Mouse (Mus musculus): ENCODE results near the gene Itga5.
A peak's percentile ranks its signal among the peaks of the same experiment; 100 is the strongest.
"Not testable (repeated sequence)": the region's sequence is repeated elsewhere in the genome, so short reads cannot be mapped to it uniquely, and the experiment has no call there.

The Itga5 gene

GRCm38 (mm10) chr15:103366376-103367149 is at the start of gene Itga5:
Itga5 (minus strand) TSS chr15:103366763.
- DNase-seq (ENCODE audit: low read depth), result peak; percentile 36

GRCm38 (mm10) chr15:103405586-103405985 is 39.0 kb upstream of the Itga5 start:
- not testable (repeated sequence) for DNase-seq (ENCODE audit: low read depth)

- DNase-seq (ENCODE audit: low read depth), result no peak
Measured at GRCm38 (mm10) chr15:103401361-103401760, 34.8 kb upstream of the Itga5 start.

- no peak for DNase-seq (ENCODE audit: low read depth)
Measured at GRCm38 (mm10) chr15:103393577-103393976, 27.0 kb upstream of the Itga5 start.

GRCm38 (mm10) chr15:103388556-103389145 is 22.1 kb upstream of the Itga5 start:
- peak; percentile 22 for DNase-seq (ENCODE audit: low read depth)

- no peak for DNase-seq (ENCODE audit: low read depth)
Measured at GRCm38 (mm10) chr15:103383771-103384488, 17.4 kb upstream of the Itga5 start.

GRCm38 (mm10) chr15:103382795-103383406 is 16.3 kb upstream of the Itga5 start:
- no peak for DNase-seq (ENCODE audit: low read depth)

GRCm38 (mm10) chr15:103382075-103382474 is 15.5 kb upstream of the Itga5 start:
- DNase-seq (ENCODE audit: low read depth), result no peak

GRCm38 (mm10) chr15:103378665-103379356 is 12.2 kb upstream of the Itga5 start:
- DNase-seq (ENCODE audit: low read depth), result no peak

GRCm38 (mm10) chr15:103377752-103378664 is 11.4 kb upstream of the Itga5 start:
- no peak for DNase-seq (ENCODE audit: low read depth)

GRCm38 (mm10) chr15:103376837-103377269 is 10.3 kb upstream of the Itga5 start:
- no peak for DNase-seq (ENCODE audit: low read depth)

- no peak for DNase-seq (ENCODE audit: low read depth)
Measured at GRCm38 (mm10) chr15:103375112-103375800, 8.7 kb upstream of the Itga5 start.

- DNase-seq (ENCODE audit: low read depth), result no peak
Measured at GRCm38 (mm10) chr15:103372461-103372860, 5.9 kb upstream of the Itga5 start.

GRCm38 (mm10) chr15:103371741-103372140 is 5.2 kb upstream of the Itga5 start:
- DNase-seq (ENCODE audit: low read depth), result no peak

GRCm38 (mm10) chr15:103371208-103371607 is 4.6 kb upstream of the Itga5 start:
- DNase-seq (ENCODE audit: low read depth), result no peak

- no peak for DNase-seq (ENCODE audit: low read depth)
Measured at GRCm38 (mm10) chr15:103370462-103370861, 3.9 kb upstream of the Itga5 start.

- no peak for DNase-seq (ENCODE audit: low read depth)
Measured at GRCm38 (mm10) chr15:103369123-103369522, 2.6 kb upstream of the Itga5 start.

GRCm38 (mm10) chr15:103368179-103368940 is 1.8 kb upstream of the Itga5 start:
- no peak for DNase-seq (ENCODE audit: low read depth)
